Mouse (Mus musculus): ENCODE measurements at regions not wholly inside any gene's neighbourhood (a gene's known extent, or its start where the extent isn't known, plus 50 kb on each side); places are given as distances from the start of the nearest gene placed in this dataset.
"Not testable (repeated sequence)": the region's sequence is repeated elsewhere in the genome, so short reads cannot be mapped to it uniquely, and the experiment has no call there.

DNA sequence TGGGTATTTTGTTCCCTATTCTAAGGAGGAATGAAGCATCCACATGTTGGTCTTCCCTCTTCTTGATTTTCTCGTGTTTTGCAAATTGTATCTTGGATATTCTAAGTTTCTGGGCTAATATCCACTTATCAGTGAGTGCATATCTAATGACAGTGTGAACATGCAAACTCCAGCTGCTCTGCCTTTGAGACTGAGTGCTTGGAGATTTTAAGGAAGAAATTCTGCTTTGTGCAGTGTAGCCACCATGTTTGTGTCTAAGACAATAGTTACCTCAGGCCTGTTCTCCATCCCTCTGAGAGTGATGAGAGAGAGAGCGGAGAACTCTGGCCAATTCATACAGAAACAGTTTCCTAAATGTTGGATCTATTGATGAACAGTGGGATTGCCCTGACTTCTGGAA, 514.1 kb upstream of the Mms22l start:
- not testable (repeated sequence) for TF ChIP-seq CTCF, POLR2A (IDR thresholded peaks at IDR 0.05; ENCODE audit: extremely low read depth, insufficient read depth, low read length)

Data from cortical plate, adult 2 months (tissue).